Mouse (Mus musculus): ENCODE measurements around the gene Tmem9.

Gene Tmem9

GRCm38 (mm10) chr1:136081161-136081560 is 73.2 kb downstream of the Tmem9 start:
- no peak for DNase-seq (ENCODE audit: extremely low read depth, insufficient read length, low spot score)

Data from 3134 (cell line).